Mouse (Mus musculus): ENCODE measurements around the gene Evpl. TPM values are rescaled to one million over a fixed set of nuclear protein-coding genes. Genes with fewer than 3 reads are reported as not detected.
A peak's percentile ranks its signal among the peaks of the same experiment; 100 is the strongest.
"Not testable (repeated sequence)": the region's sequence is repeated elsewhere in the genome, so short reads cannot be mapped to it uniquely, and the experiment has no call there.

The Evpl gene
- polyA plus RNA-seq (2016; fragmentation: Nextera tagmentation; extraction: Ambion mirVana): 0.67 and 1.5 TPM in 2 replicates

- WGBS: 15% methylated on average over 31 of the region's 31 CpGs
- 0 out of 2 replicates have a peak within 1 kb of the TSS, but pooled peaks have one; percentile 18 for H3K27ac ChIP-seq
- H3K36me3 ChIP-seq: peaks cover 5% of the 10 kb centered on the region; the same call in 1 of the 2 replicates
- H3K9me3 ChIP-seq: no peaks in the 10 kb centered on the region
- H3K27me3 ChIP-seq (ENCODE audit: insufficient read depth, poor library complexity, severe bottlenecking): peaks cover 74% of the 10 kb centered on the region
- peaks cover 28% of the 10 kb centered on the region for H3K4me1 ChIP-seq
- DNase-seq (ENCODE audit: low spot score): no peak
- H3K4me3 ChIP-seq: peak within 1 kb of the TSS; percentile 44
Observed at GRCm38 (mm10) chr11:116237742-116238395, at the start of gene Evpl. Gene Evpl (minus strand): TSS chr11:116238077.

- Histone ChIP-seq H3K9me3 (no peaks in the 10 kb centered on the region), H3K27me3 (ENCODE audit: insufficient read depth, poor library complexity, severe bottlenecking) (peaks cover 41% of the 10 kb centered on the region), H3K4me1 (peaks cover 45% of the 10 kb centered on the region), H3K27ac (no peak overlapping the region), H3K4me3 (no peak overlapping the region), H3K36me3 (peaks cover 48% of the 10 kb centered on the region)
- 68% methylated on average over 5 of the region's 5 CpGs for WGBS
- no peak for DNase-seq (ENCODE audit: low spot score)
Observed at GRCm38 (mm10) chr11:116287351-116287750, 49.5 kb upstream of the Evpl start.

- Histone ChIP-seq H3K9me3 (no peaks in the 10 kb centered on the region), H3K4me3 (no peak overlapping the region), H3K27me3 (ENCODE audit: insufficient read depth, poor library complexity, severe bottlenecking) (peaks cover 57% of the 10 kb centered on the region), H3K36me3 (peaks cover 36% of the 10 kb centered on the region), H3K27ac (no peak overlapping the region), H3K4me1 (peaks cover 50% of the 10 kb centered on the region)
- DNase-seq (ENCODE audit: low spot score): no peak
- WGBS: 63% methylated on average over 7 of the region's 7 CpGs
Observed at GRCm38 (mm10) chr11:116285770-116286191, 47.9 kb upstream of the Evpl start.

GRCm38 (mm10) chr11:116283982-116284381, 46.1 kb upstream of the Evpl start:
- peaks cover 20% of the 10 kb centered on the region for H3K36me3 ChIP-seq
- 57% methylated on average over 6 of the region's 6 CpGs for WGBS

GRCm38 (mm10) chr11:116282912-116283521, 45.1 kb upstream of the Evpl start:
- no peaks in the 10 kb centered on the region for H3K9me3 ChIP-seq
- no peak overlapping the region for H3K27ac ChIP-seq
- WGBS: 10% methylated on average over 48 of the region's 48 CpGs
- H3K4me3 ChIP-seq: peak overlapping the region; percentile 16
- DNase-seq (ENCODE audit: low spot score): no peak
- peaks cover 69% of the 10 kb centered on the region for H3K27me3 ChIP-seq (ENCODE audit: insufficient read depth, poor library complexity, severe bottlenecking)
- H3K36me3 ChIP-seq: peaks cover 10% of the 10 kb centered on the region
- H3K4me1 ChIP-seq: peaks cover 30% of the 10 kb centered on the region

More at GRCm38 (mm10) chr11:116283982-116284381, 46.1 kb upstream of the Evpl start:
- DNase-seq (ENCODE audit: low spot score): no peak
- Histone ChIP-seq H3K4me1 (peaks cover 39% of the 10 kb centered on the region), H3K27me3 (ENCODE audit: insufficient read depth, poor library complexity, severe bottlenecking) (peaks cover 69% of the 10 kb centered on the region), H3K27ac (no peak overlapping the region), H3K4me3 (no peak overlapping the region), H3K9me3 (no peaks in the 10 kb centered on the region)

- DNase-seq (ENCODE audit: low spot score): no peak
- H3K4me1 ChIP-seq: peaks cover 21% of the 10 kb centered on the region
- H3K4me3 ChIP-seq: peak overlapping the region; percentile 52
- H3K9me3 ChIP-seq: no peaks in the 10 kb centered on the region
- peaks cover under 1% of the 10 kb centered on the region; the same call in 1 of the 2 replicates for H3K36me3 ChIP-seq
- WGBS: 4% methylated on average over 11 of the region's 11 CpGs
- peaks cover 69% of the 10 kb centered on the region for H3K27me3 ChIP-seq (ENCODE audit: insufficient read depth, poor library complexity, severe bottlenecking)
- no peak overlapping the region for H3K27ac ChIP-seq
Observed at GRCm38 (mm10) chr11:116282089-116282488, 44.2 kb upstream of the Evpl start.

- Histone ChIP-seq H3K9me3 (no peaks in the 10 kb centered on the region), H3K36me3 (no peaks in the 10 kb centered on the region), H3K27me3 (ENCODE audit: insufficient read depth, poor library complexity, severe bottlenecking) (peaks cover 69% of the 10 kb centered on the region), H3K27ac (no peak overlapping the region), H3K4me1 (peaks cover 21% of the 10 kb centered on the region), H3K4me3 (peak overlapping the region; percentile 52)
- WGBS: 2% methylated on average over 18 of the region's 18 CpGs
- DNase-seq (ENCODE audit: low spot score): no peak
Observed at GRCm38 (mm10) chr11:116281671-116282070, 43.8 kb upstream of the Evpl start.

- Histone ChIP-seq H3K36me3 (no peaks in the 10 kb centered on the region), H3K4me3 (peak within 1 kb of the TSS; percentile 52), H3K4me1 (peaks cover 21% of the 10 kb centered on the region), H3K27ac (no peak within 1 kb of the TSS), H3K9me3 (no peaks in the 10 kb centered on the region), H3K27me3 (ENCODE audit: insufficient read depth, poor library complexity, severe bottlenecking) (peaks cover 64% of the 10 kb centered on the region)
- 6% methylated on average over 48 of the region's 48 CpGs for WGBS
- no peak for DNase-seq (ENCODE audit: low spot score)
Observed at GRCm38 (mm10) chr11:116280751-116281663, 43.1 kb upstream of the Evpl start, which contains the start of gene Galr2. Gene Galr2 (plus strand): TSS chr11:116280939.

- WGBS: 83% methylated on average over 1 of the region's 1 CpGs
- H3K4me1 ChIP-seq: peaks cover 25% of the 10 kb centered on the region
- not testable (repeated sequence) for H3K4me3 ChIP-seq; H3K27ac ChIP-seq; H3K9me3 ChIP-seq; H3K36me3 ChIP-seq; DNase-seq (ENCODE audit: low spot score)
- peaks cover 26% of the 10 kb centered on the region for H3K27me3 ChIP-seq (ENCODE audit: insufficient read depth, poor library complexity, severe bottlenecking)
Observed at GRCm38 (mm10) chr11:116277184-116277583, 39.3 kb upstream of the Evpl start.

- 4% methylated on average over 32 of the region's 32 CpGs for WGBS
- Histone ChIP-seq H3K4me3 (peak within 1 kb of the TSS; percentile 97), H3K27ac (peak within 1 kb of the TSS; percentile 94), H3K36me3 (peaks cover 28% of the 10 kb centered on the region), H3K9me3 (no peaks in the 10 kb centered on the region), H3K4me1 (peaks cover 24% of the 10 kb centered on the region), H3K27me3 (ENCODE audit: insufficient read depth, poor library complexity, severe bottlenecking) (no peaks in the 10 kb centered on the region)
- peak; percentile 96 for DNase-seq (ENCODE audit: low spot score)
Observed at GRCm38 (mm10) chr11:116274045-116274666, 36.3 kb upstream of the Evpl start, which contains the start of gene Srp68. Gene Srp68 (minus strand): TSS chr11:116274217.

- peak overlapping the region; percentile 97 for H3K4me3 ChIP-seq
- under 1% methylated on average over 39 of the region's 39 CpGs for WGBS
- H3K36me3 ChIP-seq: peaks cover 34% of the 10 kb centered on the region
- no peak for DNase-seq (ENCODE audit: low spot score)
- peaks cover 24% of the 10 kb centered on the region for H3K4me1 ChIP-seq
- no peaks in the 10 kb centered on the region for H3K9me3 ChIP-seq
- peak overlapping the region; percentile 94 for H3K27ac ChIP-seq
- no peaks in the 10 kb centered on the region for H3K27me3 ChIP-seq (ENCODE audit: insufficient read depth, poor library complexity, severe bottlenecking)
Observed at GRCm38 (mm10) chr11:116273469-116274044, 35.7 kb upstream of the Evpl start.
